Mouse (Mus musculus) adrenal gland, postnatal 36 days (tissue): ENCODE results near the gene Tmem262. TPM values are rescaled to one million over a fixed set of nuclear protein-coding genes. Genes with fewer than 3 reads are reported as not detected.
A peak's percentile ranks its signal among the peaks of the same experiment; 100 is the strongest.
"Not testable (repeated sequence)": the region's sequence is repeated elsewhere in the genome, so short reads cannot be mapped to it uniquely, and the experiment has no call there.

Experiments
- DNase-seq, 2 experiments: peaks; one replicate each; pipeline ENCODE4 v3.0.0; 2021; ENCODE audit warnings: mixed read lengths in 1 of 2
- long read RNA-seq, 2 experiments: library from polyadenylated mRNA; stranded (forward); transcript quantifications; one replicate each; pipeline ENCODE4 v2.0.0; 2021; ENCODE audit warnings: borderline sequencing depth in 2 of 2
- total RNA-seq, 2 experiments: library from RNA; stranded (reverse); gene quantifications; 2 replicates each; pipeline ENCODE4 v1.2.3; 2021

Tmem262 gene
- total RNA-seq = not detected
- long read RNA-seq, experiment 1, partial matches to known transcripts = 0 of 3 reads
- long read RNA-seq, experiment 1, other reads (novel, unspliced or antisense) = 3 of 3 reads
- long read RNA-seq, experiment 2 = 0 reads

DNA sequence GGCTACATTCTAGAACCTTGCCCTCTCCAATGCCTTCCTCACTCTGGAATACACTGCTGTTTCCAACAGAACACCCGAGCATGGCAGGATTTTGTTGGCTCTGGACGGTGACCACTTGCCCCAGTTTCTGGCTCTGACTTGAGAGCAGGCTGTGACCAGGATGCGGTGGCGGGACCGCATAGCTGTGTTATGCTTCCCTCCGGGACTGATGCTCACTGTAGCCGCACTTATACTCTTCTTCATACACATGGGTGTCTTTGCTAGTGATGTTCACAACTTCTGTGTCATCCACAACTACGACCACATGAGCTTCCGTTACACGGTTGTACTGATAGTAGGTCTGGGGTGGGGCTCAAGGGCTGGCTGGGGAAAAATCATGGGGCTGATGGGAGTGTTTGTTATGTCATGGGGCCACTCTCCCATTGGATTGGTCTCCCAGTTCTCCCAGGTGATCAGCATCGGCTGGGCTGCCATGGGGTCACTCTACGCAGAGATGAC, at the start of gene Tmem262:
Gene Tmem262, plus strand, starts transcription at position 51 of the 498 bp plus-strand sequence.
- DNase-seq = no peak

- DNase-seq = no peak
These were observed 49.1 kb upstream of the Tmem262 start for GRCm38 (mm10) chr19:6030520-6031280.

GRCm38 (mm10) chr19:6035966-6036585, 43.8 kb upstream of the Tmem262 start:
- no peak for DNase-seq

GRCm38 (mm10) chr19:6037695-6038094, 42.1 kb upstream of the Tmem262 start:
- no peak for DNase-seq

DNA sequence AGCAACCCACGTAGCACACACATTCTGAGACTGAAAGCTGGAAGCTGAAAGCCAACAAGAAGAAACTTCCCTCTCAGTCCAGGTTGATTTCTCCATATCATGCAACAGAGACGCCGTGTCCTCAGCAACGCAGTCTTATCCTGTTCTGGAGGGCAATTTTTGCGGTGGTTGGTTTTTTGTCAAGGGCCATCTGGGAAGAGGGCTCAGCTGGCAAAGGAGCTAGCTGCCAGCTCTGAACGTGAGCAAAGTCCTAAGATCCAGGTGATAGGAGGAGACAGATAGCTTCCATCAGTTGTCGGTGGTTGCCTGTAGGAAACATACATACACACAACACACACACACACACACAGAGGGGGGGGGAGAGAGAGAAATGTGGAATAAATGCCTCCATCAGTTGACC, 41.5 kb upstream of the Tmem262 start:
- no peak for DNase-seq

DNA sequence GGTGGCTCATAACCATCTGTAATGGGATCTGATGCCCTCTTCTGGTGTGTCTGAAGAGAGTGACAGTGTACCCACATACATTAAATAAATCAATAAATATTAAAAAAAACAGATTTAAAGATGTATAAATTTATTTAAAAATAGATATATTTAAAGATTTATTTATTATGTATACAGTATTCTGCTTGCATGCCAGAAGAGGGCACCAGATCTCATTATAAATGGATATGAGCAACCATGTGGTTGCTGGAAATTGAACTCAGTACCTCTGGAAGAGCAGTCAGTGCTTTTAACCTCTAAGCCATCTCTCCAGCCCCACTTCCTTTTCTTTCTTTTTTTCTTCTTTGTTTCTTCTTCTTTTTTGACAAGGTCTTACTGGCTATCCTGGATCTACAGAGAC, 39.8 kb upstream of the Tmem262 start:
- no peak for DNase-seq

- no peak for DNase-seq
These were observed 37.5 kb upstream of the Tmem262 start for GRCm38 (mm10) chr19:6042293-6042692.

DNA sequence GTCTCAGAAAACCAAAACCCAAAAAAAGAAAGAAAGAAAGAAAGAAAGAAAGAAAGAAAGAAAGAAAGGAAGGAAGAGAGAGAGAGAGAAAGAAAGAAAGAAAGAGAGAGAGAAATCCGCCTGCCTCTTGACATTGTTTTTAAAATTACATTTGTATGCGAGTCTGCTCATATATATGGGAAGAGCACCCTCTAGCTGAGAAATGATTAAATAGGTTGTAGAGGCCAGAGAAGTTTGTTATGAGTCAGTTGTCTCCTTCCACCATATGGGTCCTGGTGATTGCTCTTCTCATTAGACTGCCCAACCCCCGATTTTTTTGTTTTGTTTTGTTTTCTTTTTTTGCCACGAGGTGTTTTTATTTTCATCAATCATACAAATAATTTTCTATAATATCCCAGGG, 35.7 kb upstream of the Tmem262 start:
- DNase-seq = not testable (repeated sequence)

DNA sequence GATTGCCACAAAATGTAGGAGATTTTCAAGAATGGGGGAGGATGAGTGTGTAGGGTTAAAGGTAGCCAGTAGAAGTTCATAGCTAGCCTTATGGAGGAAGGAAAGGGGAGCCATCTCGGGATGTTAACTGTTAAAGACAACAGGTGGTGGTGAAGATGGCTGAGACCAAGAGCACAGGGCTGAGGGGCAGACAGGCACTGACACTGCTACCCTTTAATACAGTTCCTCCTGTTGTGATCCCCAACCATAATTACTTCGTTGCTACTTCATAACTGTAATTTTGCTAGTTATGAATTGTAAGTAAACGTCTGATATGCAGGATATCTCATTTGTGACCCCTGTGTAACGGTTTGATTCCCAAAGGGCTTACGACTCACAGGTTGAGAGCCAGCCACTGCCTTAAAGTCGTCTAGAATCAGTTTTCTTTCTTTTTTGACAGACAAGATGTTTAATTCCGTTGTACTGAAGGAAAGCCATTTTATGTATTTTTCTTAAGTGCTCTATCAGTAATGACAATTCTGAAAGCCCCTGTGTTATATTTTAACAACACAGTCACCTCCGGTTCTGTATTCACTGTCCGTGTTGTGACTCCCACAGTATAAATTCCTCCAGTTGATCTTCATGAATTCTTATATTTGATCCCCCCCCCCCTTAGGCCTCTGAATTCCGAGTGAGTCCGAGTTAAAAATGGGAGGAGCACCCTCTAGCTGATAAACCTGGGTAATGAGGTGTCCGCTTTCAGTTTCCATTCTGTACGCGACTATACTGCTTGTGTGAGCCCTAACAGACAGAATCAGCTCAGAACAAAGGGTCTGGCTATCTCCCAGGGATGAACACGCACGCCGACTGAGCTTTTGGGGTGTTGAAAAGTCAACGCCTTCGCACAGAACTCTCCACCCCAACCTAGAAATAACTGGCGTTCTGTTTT, 34.2 kb upstream of the Tmem262 start:
- no peak for DNase-seq

DNA sequence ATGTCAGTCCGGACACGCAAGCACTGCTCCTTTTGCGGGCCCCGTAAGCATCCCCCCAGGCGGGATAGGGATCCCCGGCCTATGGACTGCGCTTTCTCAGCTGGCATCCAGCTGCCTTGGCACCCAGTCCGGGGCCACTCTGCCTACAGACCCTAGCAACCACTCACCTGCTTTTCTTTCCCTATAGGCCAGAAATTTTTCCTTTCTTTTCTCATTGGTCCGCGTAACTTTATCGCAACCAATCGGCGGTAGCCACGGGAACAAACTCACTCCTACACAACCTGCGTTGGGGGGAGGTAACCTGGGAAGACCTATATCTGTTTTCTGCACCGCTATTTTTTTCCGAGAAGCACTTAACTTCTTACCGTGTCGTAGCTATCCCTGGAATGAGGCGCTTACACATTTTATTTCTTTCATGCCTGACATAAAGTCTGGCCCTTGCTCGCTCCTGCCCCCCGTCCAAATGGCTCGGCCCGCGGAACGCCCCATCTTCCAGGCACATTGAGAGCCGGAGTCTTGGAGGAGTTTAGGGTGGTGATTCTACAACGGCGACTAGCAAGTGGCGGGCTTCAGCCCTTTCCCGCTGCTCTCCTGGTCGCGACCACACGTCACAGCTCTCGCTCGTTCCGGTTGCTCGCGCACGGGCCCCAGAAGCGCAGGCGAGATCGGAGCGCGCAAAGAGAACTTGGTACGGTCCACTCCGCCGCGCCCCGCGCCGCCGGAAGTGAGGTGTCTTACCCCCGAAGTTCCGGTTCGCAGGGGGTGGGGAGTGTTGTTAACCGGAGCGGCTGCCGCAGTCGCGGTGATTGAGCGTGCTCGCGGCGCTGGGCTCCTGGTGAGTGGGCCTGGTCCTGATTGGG, 33.3 kb upstream of the Tmem262 start, which contains the start of gene Syvn1:
Gene Syvn1, plus strand, starts transcription at position 283 of the 860 bp plus-strand sequence.
- peak; percentile 92 to 93 for DNase-seq

- DNase-seq = peak; percentile 14 to 38
These were observed 32.5 kb upstream of the Tmem262 start for GRCm38 (mm10) chr19:6047154-6047898.

DNA sequence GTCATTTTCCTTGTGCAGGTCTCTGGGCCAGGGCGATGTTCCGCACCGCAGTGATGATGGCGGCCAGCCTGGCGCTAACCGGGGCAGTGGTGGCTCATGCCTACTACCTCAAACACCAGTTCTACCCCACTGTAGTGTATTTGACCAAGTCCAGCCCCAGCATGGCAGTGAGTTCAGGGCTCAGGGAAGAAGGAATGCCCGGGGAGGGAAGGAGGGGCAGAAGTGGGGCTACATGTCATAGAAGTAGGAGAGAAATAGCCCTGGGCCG, 32.0 kb upstream of the Tmem262 start:
- no peak for DNase-seq

DNA sequence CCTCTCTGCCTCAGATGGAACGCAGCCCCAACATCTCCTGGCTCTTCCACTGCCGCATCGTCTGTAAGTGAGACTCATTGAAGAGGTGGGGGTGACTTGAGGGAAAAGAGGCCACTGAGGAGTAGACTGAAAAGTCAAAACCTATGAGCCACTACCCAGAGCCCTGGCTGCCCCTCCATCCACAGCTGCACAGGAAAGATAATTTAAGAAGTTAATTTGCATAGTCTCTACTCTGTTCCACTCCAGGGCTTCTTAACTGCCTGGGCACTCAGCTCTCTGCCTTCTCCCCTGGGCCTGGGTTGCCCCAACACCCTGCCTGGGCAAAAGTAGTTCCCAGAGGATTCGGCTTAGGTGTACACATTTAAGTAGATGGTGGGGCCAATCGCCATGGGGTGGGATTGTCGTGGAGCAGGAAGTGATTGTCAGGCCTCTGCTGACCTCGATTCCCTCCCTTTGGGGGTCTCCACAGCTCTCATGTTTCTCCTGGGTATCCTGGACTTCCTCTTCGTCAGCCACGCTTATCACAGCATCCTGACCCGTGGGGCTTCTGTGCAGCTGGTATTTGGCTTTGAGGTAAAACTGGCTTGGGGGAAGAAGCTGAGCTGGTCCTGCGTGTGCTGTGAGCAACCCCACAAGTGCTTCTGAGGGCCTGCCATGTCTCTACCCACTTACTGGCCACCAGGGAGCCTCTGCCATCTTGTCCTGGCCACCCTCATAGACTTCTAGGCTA, 31.0 kb upstream of the Tmem262 start:
- DNase-seq = no peak

GRCm38 (mm10) chr19:6052516-6052915, 27.3 kb upstream of the Tmem262 start:
- peak in 1 of 2 experiments; percentile 24 for DNase-seq

DNA sequence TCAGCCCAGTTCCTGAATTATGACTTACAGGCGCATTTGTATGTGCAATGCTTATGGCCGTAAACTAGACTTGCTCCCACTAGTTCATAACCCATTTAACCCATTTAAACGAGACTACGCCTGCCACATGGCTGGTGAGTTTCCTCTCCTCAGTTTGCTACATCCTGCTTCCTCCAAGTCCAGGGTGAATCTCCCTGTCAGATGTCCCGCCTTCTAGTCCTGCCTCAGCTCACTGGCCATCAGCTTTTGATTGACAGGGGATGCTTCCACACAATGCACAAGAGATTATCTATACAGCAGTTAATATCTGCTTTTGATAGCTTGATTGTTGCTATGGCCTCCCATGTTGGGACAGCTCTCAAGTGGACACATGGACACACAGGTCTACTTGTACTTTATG, 25.5 kb upstream of the Tmem262 start:
- no peak for DNase-seq

GRCm38 (mm10) chr19:6056696-6057095, 23.1 kb upstream of the Tmem262 start:
- DNase-seq = no peak

- peak; percentile 99 for DNase-seq
These were observed 22.3 kb upstream of the Tmem262 start, which contains the start of the genes Mrpl49 and Fau for GRCm38 (mm10) chr19:6057313-6058096. Gene Mrpl49 (minus strand): TSS chr19:6057785. Gene Fau (plus strand): TSS chr19:6057844.

DNA sequence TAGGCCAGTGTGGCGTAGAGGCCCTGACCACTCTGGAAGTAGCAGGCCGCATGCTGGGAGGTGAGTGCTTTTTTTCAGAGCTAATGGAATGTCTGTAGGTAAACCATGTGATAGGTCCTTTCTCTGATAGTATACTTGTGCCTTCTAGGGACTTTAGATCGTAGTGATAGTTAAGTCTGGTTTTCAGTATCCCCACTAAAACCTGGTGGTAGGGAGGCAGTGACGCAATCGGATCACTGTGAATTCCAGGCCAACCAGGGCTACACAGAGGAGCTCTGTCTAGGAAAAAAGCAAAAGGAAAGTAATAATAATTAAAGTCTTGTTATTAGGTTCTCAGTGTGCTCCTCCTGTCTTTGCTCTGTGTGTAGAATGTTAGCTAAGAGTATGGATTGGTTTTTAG, 21.3 kb upstream of the Tmem262 start:
- DNase-seq = no peak

GRCm38 (mm10) chr19:6058966-6059365, 20.9 kb upstream of the Tmem262 start:
- no peak for DNase-seq
